Mouse (Mus musculus) testis, adult 2 months (tissue): Measurements from ENCODE around the gene Myo5c.

Source experiments
- CTCF ChIP-seq: fragments of 200-500 bp; IDR thresholded peaks from 2 replicates; pipeline ENCODE4 v1.5.1; 2012; ENCODE audit warnings: low read depth, mild to moderate bottlenecking, inconsistent platforms, low read length, moderate library complexity; ENCODE audit not compliant: control insufficient read depth, insufficient read depth, insufficient replicate concordance
- POLR2A ChIP-seq: fragments of 200-500 bp; IDR thresholded peaks from 2 replicates; pipeline ENCODE4 v1.6.1; 2012; ENCODE audit warnings: low read depth, mild to moderate bottlenecking, inconsistent platforms, low read length, moderate library complexity; ENCODE audit not compliant: control insufficient read depth

GRCm38 (mm10) chr9:75236416-75237308 is 4.8 kb downstream of the Myo5c start:
- TF ChIP-seq POLR2A (no peak), CTCF (no peak)
